Mouse (Mus musculus) adipose tissue, adult 10 weeks (tissue): ENCODE data around the gene Ifnlr1. TPM values are rescaled to one million over a fixed set of nuclear protein-coding genes. Genes with fewer than 3 reads are reported as not detected.

ENCODE experiments used
- polyA plus RNA-seq: library from polyadenylated mRNA; stranded (reverse); fragments of 350-450 nt; fragmentation: Illumina TruSeq; extraction: RNeasy Lipid Tissue Mini Kit (QIAGEN cat#74804); gene quantifications from one replicate; pipeline ENCODE4 v1.2.3, GENCODE M21; 2014; ENCODE audit warnings: low read depth, low replicate concordance

Ifnlr1 gene
- 4.7 TPM for polyA plus RNA-seq

GRCm38 (mm10) chr4:135685906-135686567 is at the start of gene Ifnlr1:
Gene Ifnlr1 (plus strand): TSS chr4:135686287.

GRCm38 (mm10) chr4:135727817-135728216 is 41.7 kb downstream of the Ifnlr1 start, which contains the start of gene Il22ra1:
Gene Il22ra1 (plus strand): TSS chr4:135728172.

Other genes with a start within 250 kb of the Ifnlr1 start
- gene Stpg1, start 191.5 kb upstream of the Ifnlr1 start, polyA plus RNA-seq, result 3.0 TPM
- 8.5 TPM for gene Nipal3, start 191.2 kb upstream of the Ifnlr1 start, polyA plus RNA-seq
- not detected for gene Grhl3, start 112.7 kb upstream of the Ifnlr1 start, polyA plus RNA-seq
- gene Il22ra1, start 41.9 kb downstream of the Ifnlr1 start, polyA plus RNA-seq, result 0.48 TPM
- 2.2 TPM for gene Myom3, start 73.4 kb downstream of the Ifnlr1 start, polyA plus RNA-seq
- gene Srsf10, start 169.5 kb downstream of the Ifnlr1 start, polyA plus RNA-seq, result 89.6 TPM
- 131 TPM for gene Pnrc2, start 187.6 kb downstream of the Ifnlr1 start, polyA plus RNA-seq
- 0.78 TPM for gene Cnr2, start 209.1 kb downstream of the Ifnlr1 start, polyA plus RNA-seq
- gene Fuca1, start 234.4 kb downstream of the Ifnlr1 start, polyA plus RNA-seq, result 212 TPM